Mouse (Mus musculus) urinary bladder, postnatal 10 days (tissue): ENCODE results near the gene Gm15056.

Source experiments
- DNase-seq: peaks from one replicate; pipeline ENCODE4 v3.0.0; 2022; ENCODE audit warnings: low spot score

The Gm15056 gene

GRCm38 (mm10) chr8:20902527-20902926, at the start of gene Gm15056:
Gm15056 (minus strand) TSS chr8:20902627.
- no peak for DNase-seq

- DNase-seq, result no peak
These were observed 42.2 kb upstream of the Gm15056 start, which contains the start of gene AY761185 for GRCm38 (mm10) chr8:20944610-20945009. AY761185 (minus strand) TSS chr8:20944710.

GRCm38 (mm10) chr8:20921971-20922370, 19.5 kb upstream of the Gm15056 start, which contains the start of gene Gm6040:
Gm6040 (minus strand) TSS chr8:20922071.
- DNase-seq, result no peak

GRCm38 (mm10) chr8:20912288-20912687, 9.9 kb upstream of the Gm15056 start:
- DNase-seq, result no peak

- no peak for DNase-seq
These were observed 5.8 kb upstream of the Gm15056 start for GRCm38 (mm10) chr8:20908256-20908655.

GRCm38 (mm10) chr8:20907119-20907518, 4.7 kb upstream of the Gm15056 start:
- DNase-seq, result no peak

GRCm38 (mm10) chr8:20892369-20892768, 10.1 kb downstream of the Gm15056 start, which contains the start of gene Defb33:
Defb33 (plus strand) TSS chr8:20892669.
- no peak for DNase-seq

- no peak for DNase-seq
These were observed 27.8 kb downstream of the Gm15056 start for GRCm38 (mm10) chr8:20874608-20875007.
